Mouse (Mus musculus) limb, embryonic 11.5 days (tissue): ENCODE measurements around the gene Ccdc155. TPM values are rescaled to one million over a fixed set of nuclear protein-coding genes. Genes with fewer than 3 reads are reported as not detected.
A peak's percentile ranks its signal among the peaks of the same experiment; 100 is the strongest.

Experiments used
- ATAC-seq: fragments of 200-750 bp; cut with Nextera tagmentation; 2 replicates; pipeline ENCODE4 v1.8.0; 2017; ENCODE audit warnings: low read depth; ENCODE audit not compliant: insufficient number of reproducible peaks, low FRiP score, low TSS enrichment
- DNase-seq: peaks from one replicate; pipeline ENCODE4 v3.0.0-alpha.2; 2015; ENCODE audit warnings: low spot score
- H3K27ac ChIP-seq: fragments of 300-500 bp; sonication (generic); replicated peaks from 2 replicates; pipeline ENCODE4 v1.5.1; 2014; ENCODE audit warnings: low read depth, mild to moderate bottlenecking, low read length
- H3K27me3 ChIP-seq: fragments of 300-500 bp; sonication (generic); 2 replicates; pipeline ENCODE4 v1.6.1; 2014; ENCODE audit warnings: mild to moderate bottlenecking, low read length, mixed read lengths; ENCODE audit not compliant: control insufficient read depth, insufficient read depth
- H3K36me3 ChIP-seq: fragments of 300-500 bp; sonication (generic); 2 replicates; pipeline ENCODE4 v1.6.1; 2014; ENCODE audit warnings: mild to moderate bottlenecking, low read length, moderate library complexity, mixed read lengths; ENCODE audit not compliant: control insufficient read depth, insufficient read depth
- H3K4me1 ChIP-seq: fragments of 300-500 bp; sonication (generic); 2 replicates; pipeline ENCODE4 v1.6.1; 2014; ENCODE audit warnings: low read length, mixed read lengths; ENCODE audit not compliant: control insufficient read depth, insufficient read depth
- H3K4me2 ChIP-seq: fragments of 300-500 bp; sonication (generic); 2 replicates; pipeline ENCODE4 v1.6.1; 2014; ENCODE audit warnings: low read depth, mild to moderate bottlenecking, moderate library complexity; ENCODE audit not compliant: severe bottlenecking
- H3K4me3 ChIP-seq: fragments of 300-500 bp; sonication (generic); 2 replicates; pipeline ENCODE4 v1.5.1; 2014; ENCODE audit warnings: low read depth, low read length
- H3K9ac ChIP-seq: fragments of 300-500 bp; sonication (generic); 2 replicates; pipeline ENCODE4 v1.6.1; 2014; ENCODE audit warnings: mild to moderate bottlenecking, low read length
- H3K9me3 ChIP-seq: fragments of 300-500 bp; sonication (generic); 2 replicates; pipeline ENCODE4 v1.6.1; 2016; ENCODE audit warnings: low read length; ENCODE audit not compliant: control insufficient read depth
- WGBS: fragments of 180-500 bp; shearing (Covaris S2); extraction: QIAGEN DNeasy Blood & Tissue Kit; methylation state at CpG from one replicate; pipeline ENCODE4 v1.1.7; 2014; 5-methylcytosine and 5-hydroxymethylcytosine counted together
- polyA plus RNA-seq: library from polyadenylated mRNA; unstranded; fragments of >200 nt; fragmentation: Nextera tagmentation; extraction: Ambion mirVana; gene quantifications from 2 replicates; pipeline ENCODE4 v1.2.1, GENCODE M21; 2014

Gene Ccdc155
- polyA plus RNA-seq, 1 experiment from 2014 or later, result 0.41 TPM

- WGBS, result 14% methylated on average over 5 of the region's 5 CpGs
- Histone ChIP-seq H3K9ac (no peak overlapping the region), H3K36me3 (no peaks in the 10 kb centered on the region), H3K9me3 (no peaks in the 10 kb centered on the region; the same call in 1 of the 2 replicates), H3K4me2 (no peak overlapping the region), H3K27me3 (no peaks in the 10 kb centered on the region), H3K27ac (no peak overlapping the region), H3K4me3 (no peak overlapping the region), H3K4me1 (peaks cover 4% of the 10 kb centered on the region; the same call in 1 of the 2 replicates)
- ATAC-seq (0 out of 2 replicates have a peak, but pooled peaks have one; percentile 6), DNase-seq (peak; percentile 83)
Measured at GRCm38 (mm10) chr7:45198435-45198834, 6.3 kb downstream of the Ccdc155 start.

- Histone ChIP-seq H3K4me3 (no peak overlapping the region), H3K4me1 (peaks cover 10% of the 10 kb centered on the region), H3K4me2 (no peak overlapping the region), H3K9ac (no peak overlapping the region), H3K36me3 (no peaks in the 10 kb centered on the region), H3K27me3 (no peaks in the 10 kb centered on the region), H3K27ac (no peak overlapping the region), H3K9me3 (no peaks in the 10 kb centered on the region; the same call in 1 of the 2 replicates)
- ATAC-seq (no peak), DNase-seq (no peak)
- WGBS, result 68% methylated on average over 5 of the region's 5 CpGs
Measured at GRCm38 (mm10) chr7:45196994-45197393, 7.7 kb downstream of the Ccdc155 start.

GRCm38 (mm10) chr7:45196176-45196535 is 8.5 kb downstream of the Ccdc155 start:
- DNase-seq (no peak), ATAC-seq (no peak)
- no peak overlapping the region for H3K27ac ChIP-seq
- no peaks in the 10 kb centered on the region for H3K36me3 ChIP-seq
- H3K4me1 ChIP-seq, result peaks cover 15% of the 10 kb centered on the region
- no peaks in the 10 kb centered on the region for H3K27me3 ChIP-seq
- no peak overlapping the region for H3K4me3 ChIP-seq
- H3K4me2 ChIP-seq, result no peak overlapping the region
- no peak overlapping the region for H3K9ac ChIP-seq
- H3K9me3 ChIP-seq, result no peaks in the 10 kb centered on the region; the same call in 1 of the 2 replicates
- WGBS, result 84% methylated on average over 4 of the region's 4 CpGs

GRCm38 (mm10) chr7:45195341-45196175 is 9.1 kb downstream of the Ccdc155 start:
- no peaks in the 10 kb centered on the region for H3K27me3 ChIP-seq
- peaks cover 15% of the 10 kb centered on the region for H3K4me1 ChIP-seq
- WGBS, result 48% methylated on average over 13 of the region's 13 CpGs
- ATAC-seq, result no peak
- H3K36me3 ChIP-seq, result no peaks in the 10 kb centered on the region
- DNase-seq, result no peak
- H3K4me2 ChIP-seq, result no peak overlapping the region
- no peaks in the 10 kb centered on the region; the same call in 1 of the 2 replicates for H3K9me3 ChIP-seq
- H3K4me3 ChIP-seq, result no peak overlapping the region
- no peak overlapping the region for H3K9ac ChIP-seq
- no peak overlapping the region for H3K27ac ChIP-seq

- H3K36me3 ChIP-seq, result no peaks in the 10 kb centered on the region
- no peak overlapping the region for H3K27ac ChIP-seq
- ATAC-seq, result no peak
- no peak overlapping the region for H3K4me3 ChIP-seq
- WGBS, result 71% methylated on average over 17 of the region's 17 CpGs
- no peak overlapping the region for H3K9ac ChIP-seq
- peaks cover 15% of the 10 kb centered on the region for H3K4me1 ChIP-seq
- no peak for DNase-seq
- peaks cover 9% of the 10 kb centered on the region for H3K27me3 ChIP-seq
- no peaks in the 10 kb centered on the region; the same call in 1 of the 2 replicates for H3K9me3 ChIP-seq
- H3K4me2 ChIP-seq, result no peak overlapping the region
Measured at GRCm38 (mm10) chr7:45193871-45194785, 10.6 kb downstream of the Ccdc155 start.

- H3K9me3 ChIP-seq, result no peaks in the 10 kb centered on the region; the same call in 1 of the 2 replicates
- no peak overlapping the region for H3K4me3 ChIP-seq
- no peaks in the 10 kb centered on the region for H3K36me3 ChIP-seq
- WGBS, result 64% methylated on average over 5 of the region's 5 CpGs
- ATAC-seq (no peak), DNase-seq (no peak)
- H3K27me3 ChIP-seq, result peaks cover 9% of the 10 kb centered on the region
- H3K9ac ChIP-seq, result peak overlapping the region; percentile 27; the same call in 1 of the 2 replicates
- H3K4me2 ChIP-seq, result no peak overlapping the region
- no peak overlapping the region for H3K27ac ChIP-seq
- peaks cover 15% of the 10 kb centered on the region for H3K4me1 ChIP-seq
Measured at GRCm38 (mm10) chr7:45193406-45193805, 11.3 kb downstream of the Ccdc155 start.

- ATAC-seq (no peak), DNase-seq (no peak)
- Histone ChIP-seq H3K36me3 (no peaks in the 10 kb centered on the region), H3K4me3 (no peak overlapping the region), H3K4me2 (no peak overlapping the region), H3K9me3 (no peaks in the 10 kb centered on the region; the same call in 1 of the 2 replicates), H3K9ac (peak overlapping the region; percentile 27), H3K27me3 (peaks cover 9% of the 10 kb centered on the region), H3K27ac (no peak overlapping the region), H3K4me1 (peaks cover 15% of the 10 kb centered on the region)
- 86% methylated on average over 7 of the region's 7 CpGs for WGBS
Measured at GRCm38 (mm10) chr7:45192585-45193310, 11.9 kb downstream of the Ccdc155 start.
